Mouse (Mus musculus): ENCODE results near the gene Zfp580.

Zfp580 gene

DNA sequence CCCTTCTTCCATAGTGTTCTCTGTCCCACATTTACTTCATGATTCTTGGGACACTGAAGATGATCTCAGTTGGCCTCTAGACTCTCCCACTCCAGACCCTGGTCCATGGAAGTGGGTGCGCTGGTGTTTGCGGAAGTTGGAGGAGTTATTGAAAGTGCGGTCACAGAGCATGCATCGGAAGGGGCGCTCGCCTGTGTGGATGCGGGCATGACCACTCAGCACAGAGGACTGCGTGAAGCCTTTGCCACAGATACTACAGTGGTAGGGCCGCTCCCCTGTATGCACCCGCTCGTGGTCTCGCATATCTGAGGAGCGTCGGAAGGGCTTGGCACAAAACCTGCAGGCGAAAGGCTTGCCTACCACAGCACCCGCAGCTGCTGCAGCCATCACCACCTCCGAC, 15.7 kb upstream of the Zfp580 start:
- DNase-seq (ENCODE audit: low spot score) = no peak

- no peak for DNase-seq (ENCODE audit: low spot score)
Observed at GRCm38 (mm10) chr7:5036136-5036535, 15.2 kb upstream of the Zfp580 start.

- DNase-seq (ENCODE audit: low spot score) = no peak
Observed at GRCm38 (mm10) chr7:5037026-5037425, 14.3 kb upstream of the Zfp580 start.

GRCm38 (mm10) chr7:5037467-5037866, 13.9 kb upstream of the Zfp580 start:
- DNase-seq (ENCODE audit: low spot score) = no peak

- peak; percentile 88 for DNase-seq (ENCODE audit: low spot score)
Observed at GRCm38 (mm10) chr7:5038109-5038732, 13.1 kb upstream of the Zfp580 start, which contains the start of gene Zfp784. Zfp784 (minus strand) TSS chr7:5038446.

DNA sequence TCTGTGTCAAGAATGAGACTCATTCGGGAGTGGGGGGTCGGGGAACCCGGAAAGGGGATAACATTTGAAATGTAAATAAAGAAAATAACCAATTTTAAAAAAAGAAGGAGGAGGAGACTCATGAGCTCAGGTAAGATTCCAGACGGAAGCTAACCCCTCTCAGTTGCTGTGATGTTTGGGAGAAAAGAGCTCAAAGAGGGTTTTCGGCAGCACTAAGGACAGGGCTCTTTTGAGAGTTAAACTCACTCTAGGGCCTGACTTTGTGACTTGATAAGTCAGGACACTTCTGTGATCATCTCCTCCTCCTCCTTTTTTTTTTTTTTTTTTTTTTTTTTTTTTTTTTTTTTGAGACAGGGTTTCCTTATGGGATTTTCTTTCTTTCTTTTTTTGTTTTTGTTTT, 12.4 kb upstream of the Zfp580 start:
- peak; percentile 39 for DNase-seq (ENCODE audit: low spot score)

DNA sequence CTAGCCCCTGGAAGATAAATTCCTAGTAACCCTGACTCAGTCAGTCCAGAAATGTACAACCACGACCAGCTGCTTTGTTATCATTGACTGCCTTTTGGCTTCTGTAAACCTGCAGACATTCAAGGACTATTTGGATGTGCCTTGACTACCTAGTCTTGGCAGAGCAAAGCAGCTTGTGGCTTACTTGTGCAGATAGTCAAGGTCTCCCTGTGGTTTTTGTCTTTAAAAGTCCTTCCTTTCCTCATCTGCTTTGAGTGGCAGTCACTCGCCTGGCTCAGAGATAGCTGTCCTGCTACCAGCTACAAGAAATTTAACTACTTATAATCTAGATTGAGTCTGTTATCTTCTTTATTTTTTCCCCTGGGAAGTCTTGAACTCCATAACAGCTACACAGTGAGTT, 6.4 kb upstream of the Zfp580 start:
- no peak for DNase-seq (ENCODE audit: low spot score)

- DNase-seq (ENCODE audit: low spot score) = no peak
Observed at GRCm38 (mm10) chr7:5046112-5046511, 5.2 kb upstream of the Zfp580 start.

DNA sequence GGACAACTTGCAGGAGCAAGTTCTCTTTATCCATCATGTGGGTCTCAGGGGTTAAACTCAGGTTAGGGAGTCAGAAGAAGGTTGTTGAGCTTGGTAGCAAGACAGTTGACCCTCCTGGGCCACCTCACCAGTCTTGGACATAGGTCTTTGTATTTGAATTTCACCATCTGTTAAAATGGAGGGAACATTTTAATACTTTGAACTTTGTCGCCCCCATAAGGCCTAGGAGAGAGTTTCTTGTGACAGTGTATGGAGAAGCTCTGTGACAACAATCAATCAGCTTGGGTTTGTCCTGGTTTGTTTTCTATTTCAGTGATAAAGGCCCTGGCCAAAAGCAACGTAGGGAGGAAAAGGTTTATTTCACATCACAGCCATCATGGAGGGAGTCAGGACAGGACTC, 4.0 kb upstream of the Zfp580 start:
- peak; percentile 63 for DNase-seq (ENCODE audit: low spot score)

DNA sequence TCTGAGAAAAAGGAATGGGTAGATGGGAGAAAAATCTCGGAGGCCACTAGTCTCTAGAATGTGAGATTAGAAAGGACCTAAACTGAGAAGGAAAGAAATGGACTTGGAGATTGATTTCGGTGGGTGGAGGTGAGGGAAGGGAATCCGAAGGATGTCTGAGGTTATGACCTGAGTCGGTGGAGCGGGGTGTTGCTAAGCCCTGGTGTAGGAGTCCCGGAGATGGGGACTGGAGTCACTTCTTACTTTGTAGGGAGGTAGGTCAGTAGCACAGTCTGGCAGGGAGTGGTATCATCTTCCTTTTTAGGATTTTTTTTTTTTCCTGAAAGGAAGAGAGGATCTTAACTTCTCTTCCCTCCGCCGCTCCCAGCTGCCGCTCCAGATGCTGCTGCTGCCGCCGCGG, 1.1 kb downstream of the Zfp580 start:
- DNase-seq (ENCODE audit: low spot score) = no peak

- no peak for DNase-seq (ENCODE audit: low spot score)
Observed at GRCm38 (mm10) chr7:5052931-5053343, 1.6 kb downstream of the Zfp580 start.

- no peak for DNase-seq (ENCODE audit: low spot score)
Observed at GRCm38 (mm10) chr7:5053456-5054179, 2.3 kb downstream of the Zfp580 start.

DNA sequence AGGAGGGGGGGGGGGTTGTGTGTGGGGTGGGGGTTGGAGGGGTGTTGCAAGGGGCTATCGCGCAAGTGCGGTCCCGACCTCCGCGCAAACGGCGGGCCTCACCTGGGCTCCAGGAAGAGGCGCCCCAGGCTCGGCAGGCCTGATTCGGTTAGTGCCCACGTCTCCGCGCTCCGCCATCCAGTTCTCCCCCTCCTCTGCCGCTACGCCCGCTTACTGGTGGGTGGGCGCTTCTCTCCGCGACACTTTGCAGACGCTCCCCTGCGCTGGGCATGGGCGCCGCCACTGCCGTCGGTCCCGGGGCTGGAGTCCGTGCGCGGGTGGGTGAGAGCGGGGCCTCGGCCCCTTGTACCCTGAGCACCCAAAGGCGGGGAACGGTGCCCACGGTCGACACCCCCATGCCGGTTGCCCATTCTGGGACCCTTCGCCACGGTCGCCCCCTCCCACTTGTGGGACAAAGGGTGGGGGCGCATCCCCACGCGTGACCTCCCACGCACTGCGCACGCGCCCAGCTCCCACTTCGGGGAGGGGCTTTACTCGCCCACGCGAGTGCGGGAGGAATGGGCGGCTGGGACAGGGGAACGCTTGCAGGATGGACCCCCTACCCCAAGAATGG, 5.4 kb downstream of the Zfp580 start:
- DNase-seq (ENCODE audit: low spot score) = no peak

GRCm38 (mm10) chr7:5057381-5057780, 6.0 kb downstream of the Zfp580 start:
- DNase-seq (ENCODE audit: low spot score) = no peak

- no peak for DNase-seq (ENCODE audit: low spot score)
Observed at GRCm38 (mm10) chr7:5057804-5058203, 6.5 kb downstream of the Zfp580 start.

DNA sequence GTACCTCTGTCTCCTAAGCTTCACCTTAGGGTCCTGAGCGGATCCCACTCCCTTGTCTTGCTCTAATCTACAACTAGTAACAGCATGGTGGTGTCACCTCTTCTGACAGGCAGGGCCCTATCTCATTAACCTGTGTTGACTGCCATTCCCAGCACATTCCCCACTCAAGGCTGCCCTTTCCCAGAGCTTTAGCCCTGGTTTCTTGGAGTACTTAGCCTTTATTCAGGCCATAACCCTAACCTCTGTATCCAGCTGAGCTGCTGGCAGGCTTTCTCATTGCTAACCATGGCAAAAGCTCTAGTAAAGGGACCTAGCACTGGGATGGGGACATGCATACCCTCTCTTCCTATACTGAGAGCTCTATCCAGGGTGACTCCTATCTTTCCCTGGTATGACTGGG, 7.3 kb downstream of the Zfp580 start:
- no peak for DNase-seq (ENCODE audit: low spot score)

DNA sequence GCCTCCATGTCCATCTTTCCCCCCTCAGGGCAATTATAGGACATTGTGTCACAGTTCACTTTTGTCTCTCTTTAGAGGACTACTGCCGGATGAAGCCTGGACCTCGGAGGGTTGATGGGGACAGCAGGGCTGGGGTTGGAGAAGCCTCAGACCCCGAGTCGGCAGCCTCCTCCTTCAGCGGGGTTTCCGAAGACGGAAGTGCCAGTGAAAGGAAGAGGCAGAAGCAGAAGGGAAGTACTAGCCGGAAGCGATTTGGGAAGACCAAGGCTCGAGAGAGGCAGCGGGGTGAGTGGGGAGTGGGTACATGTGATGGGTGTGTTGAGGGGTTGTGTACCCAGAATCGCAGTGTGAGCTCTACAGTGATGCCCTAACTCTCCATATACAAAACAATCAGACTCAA, 8.1 kb downstream of the Zfp580 start:
- DNase-seq (ENCODE audit: low spot score) = no peak

GRCm38 (mm10) chr7:5060239-5060731, 8.9 kb downstream of the Zfp580 start:
- DNase-seq (ENCODE audit: low spot score) = peak; percentile 81

GRCm38 (mm10) chr7:5060944-5061773, 9.8 kb downstream of the Zfp580 start:
- peak; percentile 96 for DNase-seq (ENCODE audit: low spot score)

GRCm38 (mm10) chr7:5061774-5062359, 10.5 kb downstream of the Zfp580 start, which contains the start of gene U2af2:
U2af2 (plus strand) TSS chr7:5062143.
- peak; percentile 84 for DNase-seq (ENCODE audit: low spot score)

- peak; percentile 85 for DNase-seq (ENCODE audit: low spot score)
Observed at GRCm38 (mm10) chr7:5062360-5063001, 11.1 kb downstream of the Zfp580 start.
